Mouse (Mus musculus): Measurements from ENCODE around the gene Bfar. TPM values are rescaled to one million over a fixed set of nuclear protein-coding genes. Genes with fewer than 3 reads are reported as not detected.
"Not testable (repeated sequence)": the region's sequence is repeated elsewhere in the genome, so short reads cannot be mapped to it uniquely, and the experiment has no call there.

Gene Bfar
- 43.2 and 47.5 TPM in 2 replicates for polyA plus RNA-seq (2014; fragmentation: Nextera tagmentation; extraction: Ambion mirVana)

GRCm38 (mm10) chr16:13671685-13672385 is at the start of gene Bfar, which contains the start of gene 3110001I22Rik:
Gene Bfar (plus strand): TSS chr16:13671858.
Gene 3110001I22Rik (plus strand): TSS chr16:13671929.
- H3K9ac ChIP-seq (ENCODE audit: low read length), result peak within 1 kb of the TSS; percentile 93
- peaks cover 6% of the 10 kb centered on the region for H3K36me3 ChIP-seq (ENCODE audit: control insufficient read depth, insufficient read depth, low read length)
- peaks cover 9% of the 10 kb centered on the region for H3K4me1 ChIP-seq (ENCODE audit: control insufficient read depth, insufficient read depth, low read length)
- peak within 1 kb of the TSS; percentile 90 for H3K4me3 ChIP-seq (ENCODE audit: low read depth, low read length)
- H3K9me3 ChIP-seq (replicated peaks; ENCODE audit: control insufficient read depth, low read length), result no peaks in the 10 kb centered on the region
- peak; percentile 97 for DNase-seq (ENCODE audit: low spot score)
- peak within 1 kb of the TSS; percentile 59 for H3K4me2 ChIP-seq (ENCODE audit: low read length)
- H3K27ac ChIP-seq (ENCODE audit: low read depth, low read length), result peak within 1 kb of the TSS; percentile 75
- ATAC-seq, result peak; percentile 93
- H3K27me3 ChIP-seq (replicated peaks; ENCODE audit: control insufficient read depth, insufficient read depth, low read length), result no peaks in the 10 kb centered on the region
- 1% methylated on average over 54 of the region's 54 CpGs for WGBS

GRCm38 (mm10) chr16:13628345-13628744 is 43.3 kb upstream of the Bfar start:
- H3K27ac ChIP-seq (ENCODE audit: low read depth, low read length), result no peak overlapping the region
- no peaks in the 10 kb centered on the region for H3K4me1 ChIP-seq (ENCODE audit: control insufficient read depth, insufficient read depth, low read length)
- H3K9ac ChIP-seq (ENCODE audit: low read length), result no peak overlapping the region
- ATAC-seq (no peak), DNase-seq (ENCODE audit: low spot score) (peak; percentile 49)
- H3K27me3 ChIP-seq (replicated peaks; ENCODE audit: control insufficient read depth, insufficient read depth, low read length), result no peaks in the 10 kb centered on the region
- WGBS, result 45% methylated on average over 5 of the region's 5 CpGs
- H3K9me3 ChIP-seq (replicated peaks; ENCODE audit: control insufficient read depth, low read length), result no peaks in the 10 kb centered on the region
- H3K36me3 ChIP-seq (ENCODE audit: control insufficient read depth, insufficient read depth, low read length), result peaks cover 44% of the 10 kb centered on the region
- no peak overlapping the region for H3K4me2 ChIP-seq (ENCODE audit: low read length)
- H3K4me3 ChIP-seq (ENCODE audit: low read depth, low read length), result no peak overlapping the region

- not testable (repeated sequence) for H3K4me3 ChIP-seq (ENCODE audit: low read depth, low read length); H3K27ac ChIP-seq (ENCODE audit: low read depth, low read length); H3K9ac ChIP-seq (ENCODE audit: low read length); H3K4me1 ChIP-seq (ENCODE audit: control insufficient read depth, insufficient read depth, low read length); DNase-seq (ENCODE audit: low spot score); H3K9me3 ChIP-seq (replicated peaks; ENCODE audit: control insufficient read depth, low read length); H3K4me2 ChIP-seq (ENCODE audit: low read length); H3K27me3 ChIP-seq (replicated peaks; ENCODE audit: control insufficient read depth, insufficient read depth, low read length); ATAC-seq
- WGBS, result 43% methylated on average over 2 of the region's 2 CpGs
- H3K36me3 ChIP-seq (ENCODE audit: control insufficient read depth, insufficient read depth, low read length), result peaks cover 23% of the 10 kb centered on the region; the same call in 1 of the 2 replicates
Measured at GRCm38 (mm10) chr16:13638198-13638597, 33.5 kb upstream of the Bfar start.

GRCm38 (mm10) chr16:13639508-13639907 is 32.1 kb upstream of the Bfar start:
- no peak overlapping the region for H3K4me2 ChIP-seq (ENCODE audit: low read length)
- ATAC-seq (no peak), DNase-seq (ENCODE audit: low spot score) (no peak)
- no peak overlapping the region for H3K27ac ChIP-seq (ENCODE audit: low read depth, low read length)
- no peaks in the 10 kb centered on the region for H3K9me3 ChIP-seq (replicated peaks; ENCODE audit: control insufficient read depth, low read length)
- H3K9ac ChIP-seq (ENCODE audit: low read length), result no peak overlapping the region
- H3K36me3 ChIP-seq (ENCODE audit: control insufficient read depth, insufficient read depth, low read length), result peaks cover 17% of the 10 kb centered on the region; the same call in 1 of the 2 replicates
- no peaks in the 10 kb centered on the region for H3K4me1 ChIP-seq (ENCODE audit: control insufficient read depth, insufficient read depth, low read length)
- H3K27me3 ChIP-seq (replicated peaks; ENCODE audit: control insufficient read depth, insufficient read depth, low read length), result no peaks in the 10 kb centered on the region
- no peak overlapping the region for H3K4me3 ChIP-seq (ENCODE audit: low read depth, low read length)
- 92% methylated on average over 5 of the region's 5 CpGs for WGBS

GRCm38 (mm10) chr16:13640064-13640463 is 31.6 kb upstream of the Bfar start:
- H3K4me2 ChIP-seq (ENCODE audit: low read length), result no peak overlapping the region
- no peaks in the 10 kb centered on the region for H3K4me1 ChIP-seq (ENCODE audit: control insufficient read depth, insufficient read depth, low read length)
- no peak for DNase-seq (ENCODE audit: low spot score)
- peaks cover 22% of the 10 kb centered on the region; the same call in 1 of the 2 replicates for H3K36me3 ChIP-seq (ENCODE audit: control insufficient read depth, insufficient read depth, low read length)
- no peak overlapping the region for H3K4me3 ChIP-seq (ENCODE audit: low read depth, low read length)
- H3K27me3 ChIP-seq (replicated peaks; ENCODE audit: control insufficient read depth, insufficient read depth, low read length), result no peaks in the 10 kb centered on the region
- H3K27ac ChIP-seq (ENCODE audit: low read depth, low read length), result no peak overlapping the region
- no peak for ATAC-seq
- 80% methylated on average over 7 of the region's 7 CpGs for WGBS
- no peaks in the 10 kb centered on the region for H3K9me3 ChIP-seq (replicated peaks; ENCODE audit: control insufficient read depth, low read length)
- H3K9ac ChIP-seq (ENCODE audit: low read length), result no peak overlapping the region

GRCm38 (mm10) chr16:13644474-13644873 is 27.2 kb upstream of the Bfar start:
- Histone ChIP-seq H3K9ac (ENCODE audit: low read length) (no peak overlapping the region), H3K9me3 (replicated peaks; ENCODE audit: control insufficient read depth, low read length) (no peaks in the 10 kb centered on the region), H3K27ac (ENCODE audit: low read depth, low read length) (no peak overlapping the region), H3K27me3 (replicated peaks; ENCODE audit: control insufficient read depth, insufficient read depth, low read length) (no peaks in the 10 kb centered on the region), H3K4me2 (ENCODE audit: low read length) (no peak overlapping the region), H3K4me1 (ENCODE audit: control insufficient read depth, insufficient read depth, low read length) (no peaks in the 10 kb centered on the region), H3K4me3 (ENCODE audit: low read depth, low read length) (no peak overlapping the region), H3K36me3 (ENCODE audit: control insufficient read depth, insufficient read depth, low read length) (peaks cover 28% of the 10 kb centered on the region)
- ATAC-seq, result no peak
- DNase-seq (ENCODE audit: low spot score), result no peak
- 97% methylated on average over 3 of the region's 3 CpGs for WGBS

GRCm38 (mm10) chr16:13645930-13646329 is 25.7 kb upstream of the Bfar start:
- no peak overlapping the region for H3K9ac ChIP-seq (ENCODE audit: low read length)
- H3K4me3 ChIP-seq (ENCODE audit: low read depth, low read length), result no peak overlapping the region
- WGBS, result 87% methylated on average over 4 of the region's 4 CpGs
- DNase-seq (ENCODE audit: low spot score) (no peak), ATAC-seq (no peak)
- H3K9me3 ChIP-seq (replicated peaks; ENCODE audit: control insufficient read depth, low read length), result no peaks in the 10 kb centered on the region
- no peak overlapping the region for H3K27ac ChIP-seq (ENCODE audit: low read depth, low read length)
- no peaks in the 10 kb centered on the region for H3K4me1 ChIP-seq (ENCODE audit: control insufficient read depth, insufficient read depth, low read length)
- no peak overlapping the region for H3K4me2 ChIP-seq (ENCODE audit: low read length)
- H3K36me3 ChIP-seq (ENCODE audit: control insufficient read depth, insufficient read depth, low read length), result peaks cover 35% of the 10 kb centered on the region
- no peaks in the 10 kb centered on the region for H3K27me3 ChIP-seq (replicated peaks; ENCODE audit: control insufficient read depth, insufficient read depth, low read length)

- H3K4me2 ChIP-seq (ENCODE audit: low read length), result no peak overlapping the region
- H3K9me3 ChIP-seq (replicated peaks; ENCODE audit: control insufficient read depth, low read length), result no peaks in the 10 kb centered on the region
- no peak for DNase-seq (ENCODE audit: low spot score)
- ATAC-seq, result no peak
- 92% methylated on average over 3 of the region's 3 CpGs for WGBS
- H3K9ac ChIP-seq (ENCODE audit: low read length), result no peak overlapping the region
- no peaks in the 10 kb centered on the region for H3K4me1 ChIP-seq (ENCODE audit: control insufficient read depth, insufficient read depth, low read length)
- H3K27me3 ChIP-seq (replicated peaks; ENCODE audit: control insufficient read depth, insufficient read depth, low read length), result no peaks in the 10 kb centered on the region
- H3K27ac ChIP-seq (ENCODE audit: low read depth, low read length), result no peak overlapping the region
- H3K36me3 ChIP-seq (ENCODE audit: control insufficient read depth, insufficient read depth, low read length), result peaks cover 63% of the 10 kb centered on the region
- H3K4me3 ChIP-seq (ENCODE audit: low read depth, low read length), result no peak overlapping the region
Measured at GRCm38 (mm10) chr16:13658886-13659285, 12.8 kb upstream of the Bfar start.

- H3K27me3 ChIP-seq (replicated peaks; ENCODE audit: control insufficient read depth, insufficient read depth, low read length), result no peaks in the 10 kb centered on the region
- H3K4me2 ChIP-seq (ENCODE audit: low read length), result no peak overlapping the region
- no peak for ATAC-seq
- no peak overlapping the region for H3K4me3 ChIP-seq (ENCODE audit: low read depth, low read length)
- WGBS, result 91% methylated on average over 9 of the region's 9 CpGs
- no peak overlapping the region for H3K27ac ChIP-seq (ENCODE audit: low read depth, low read length)
- H3K9me3 ChIP-seq (replicated peaks; ENCODE audit: control insufficient read depth, low read length), result no peaks in the 10 kb centered on the region
- DNase-seq (ENCODE audit: low spot score), result no peak
- peaks cover 59% of the 10 kb centered on the region for H3K36me3 ChIP-seq (ENCODE audit: control insufficient read depth, insufficient read depth, low read length)
- no peaks in the 10 kb centered on the region for H3K4me1 ChIP-seq (ENCODE audit: control insufficient read depth, insufficient read depth, low read length)
- H3K9ac ChIP-seq (ENCODE audit: low read length), result no peak overlapping the region
Measured at GRCm38 (mm10) chr16:13660736-13661135, 10.9 kb upstream of the Bfar start.

Data from forebrain, embryonic 14.5 days (tissue).